Mouse (Mus musculus) midbrain, embryonic 15.5 days (tissue): ENCODE data around the gene Zswim3. TPM values are rescaled to one million over a fixed set of nuclear protein-coding genes. Genes with fewer than 3 reads are reported as not detected.

Experiments used
- ATAC-seq: fragments of 200-750 bp; cut with Nextera tagmentation; replicated peaks from 2 replicates; pipeline ENCODE4 v1.8.0; 2017; ENCODE audit warnings: moderate TSS enrichment
- H3K27ac ChIP-seq: fragments of 300-500 bp; sonication (generic); 2 replicates; pipeline ENCODE4 v1.5.1; 2015; ENCODE audit warnings: mild to moderate bottlenecking, inconsistent platforms
- H3K27me3 ChIP-seq: fragments of 300-500 bp; sonication (generic); replicated peaks from 2 replicates; pipeline ENCODE4 v1.6.1; 2015; ENCODE audit warnings: inconsistent platforms
- H3K36me3 ChIP-seq: fragments of 300-500 bp; sonication (generic); replicated peaks from 2 replicates; pipeline ENCODE4 v1.6.1; 2015; ENCODE audit warnings: inconsistent platforms
- H3K4me1 ChIP-seq: fragments of 300-500 bp; sonication (generic); 2 replicates; pipeline ENCODE4 v1.6.1; 2015; ENCODE audit warnings: inconsistent platforms
- H3K4me2 ChIP-seq: fragments of 300-500 bp; sonication (generic); 2 replicates; pipeline ENCODE4 v1.6.1; 2015; ENCODE audit warnings: inconsistent platforms, mild to moderate bottlenecking, moderate library complexity
- H3K4me3 ChIP-seq: fragments of 300-500 bp; sonication (generic); 2 replicates; pipeline ENCODE4 v1.5.1; 2015; ENCODE audit warnings: mild to moderate bottlenecking, inconsistent platforms
- H3K9ac ChIP-seq: fragments of 300-500 bp; sonication (generic); 2 replicates; pipeline ENCODE4 v1.6.1; 2015; ENCODE audit warnings: mild to moderate bottlenecking, inconsistent platforms
- H3K9me3 ChIP-seq: fragments of 300-500 bp; sonication (generic); 2 replicates; pipeline ENCODE4 v1.6.1; 2016; ENCODE audit warnings: inconsistent platforms
- WGBS: fragments of 180-500 bp; shearing (Covaris S2); methylation state at CpG from one replicate; pipeline ENCODE4 v1.1.7; 2015; ENCODE audit warnings: mixed read lengths; 5-methylcytosine and 5-hydroxymethylcytosine counted together
- polyA plus RNA-seq: library from polyadenylated mRNA; unstranded; fragments of >200 nt; fragmentation: Nextera tagmentation; extraction: Ambion mirVana; gene quantifications from 2 replicates; pipeline ENCODE4 v1.2.1, GENCODE M21; 2015

Gene Zswim3
- polyA plus RNA-seq, 1 experiment from 2014 or later = 17.8 TPM

DNA sequence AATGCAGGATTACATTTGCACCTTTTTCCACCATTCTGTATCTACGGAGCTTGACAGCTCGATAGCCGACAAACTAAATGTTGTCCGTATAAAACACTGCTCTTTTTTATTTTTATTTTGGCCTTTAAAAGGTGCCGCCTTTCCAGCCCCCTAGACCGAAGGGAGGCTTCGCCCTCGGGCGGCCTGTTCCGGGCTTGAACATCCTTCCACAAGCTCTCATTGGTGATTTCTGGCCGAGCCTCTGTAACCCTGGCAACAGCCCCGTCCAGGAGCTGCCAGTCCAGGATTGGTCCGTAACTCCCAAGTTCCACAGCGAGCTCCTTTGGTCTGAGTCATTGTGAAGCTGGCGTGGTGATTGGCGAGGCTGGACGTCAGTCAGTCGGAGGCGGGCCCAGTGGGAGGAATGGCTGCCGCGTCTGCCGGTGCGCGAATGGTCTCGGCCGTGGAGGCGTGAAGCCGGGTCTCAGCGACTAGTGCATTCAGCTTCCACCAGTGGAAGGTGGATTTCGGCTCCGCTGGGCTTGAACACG, 17.8 kb downstream of the Zswim3 start, which contains the start of gene Zswim1:
TSS of gene Zswim1 (plus strand) at position 51 of the 530 bp plus-strand sequence.
- no peaks in the 10 kb centered on the region for H3K27me3 ChIP-seq
- H3K27ac ChIP-seq = peak within 1 kb of the TSS; percentile 96
- H3K4me3 ChIP-seq = peak within 1 kb of the TSS; percentile 80
- H3K9ac ChIP-seq = peak within 1 kb of the TSS; percentile 81
- H3K9me3 ChIP-seq = no peaks in the 10 kb centered on the region
- H3K4me2 ChIP-seq = peak within 1 kb of the TSS; percentile 57
- H3K4me1 ChIP-seq = peaks cover 29% of the 10 kb centered on the region
- WGBS = under 1% methylated on average over 32 of the region's 32 CpGs
- peak; percentile 99 for ATAC-seq
- peaks cover 41% of the 10 kb centered on the region for H3K36me3 ChIP-seq

DNA sequence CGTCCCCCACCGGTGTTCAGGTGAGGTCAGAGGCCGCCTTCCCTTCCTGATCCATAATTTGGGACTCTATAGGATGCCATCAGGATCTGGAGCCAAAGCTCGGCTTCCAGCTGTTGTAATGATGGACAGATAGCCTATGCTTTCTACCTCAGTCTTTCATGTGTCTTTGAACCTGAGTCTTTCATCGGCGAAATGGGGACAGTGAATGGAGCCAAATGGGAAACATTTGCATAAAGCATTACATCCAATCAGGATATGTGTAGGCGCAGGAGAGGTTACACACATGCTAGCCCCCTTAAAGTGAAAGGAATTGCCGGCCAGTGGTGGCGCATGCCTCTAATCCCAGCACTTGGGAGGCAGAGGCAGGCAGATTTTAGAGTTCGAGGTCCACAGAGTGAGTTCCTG, 18.3 kb downstream of the Zswim3 start:
- no peaks in the 10 kb centered on the region for H3K27me3 ChIP-seq
- peaks cover 29% of the 10 kb centered on the region for H3K4me1 ChIP-seq
- H3K27ac ChIP-seq = peak overlapping the region; percentile 96
- ATAC-seq = peak; percentile 81
- H3K9me3 ChIP-seq = no peaks in the 10 kb centered on the region
- peak overlapping the region; percentile 81 for H3K9ac ChIP-seq
- 1% methylated on average over 10 of the region's 10 CpGs for WGBS
- H3K36me3 ChIP-seq = peaks cover 41% of the 10 kb centered on the region
- peak overlapping the region; percentile 80 for H3K4me3 ChIP-seq
- H3K4me2 ChIP-seq = peak overlapping the region; percentile 57

DNA sequence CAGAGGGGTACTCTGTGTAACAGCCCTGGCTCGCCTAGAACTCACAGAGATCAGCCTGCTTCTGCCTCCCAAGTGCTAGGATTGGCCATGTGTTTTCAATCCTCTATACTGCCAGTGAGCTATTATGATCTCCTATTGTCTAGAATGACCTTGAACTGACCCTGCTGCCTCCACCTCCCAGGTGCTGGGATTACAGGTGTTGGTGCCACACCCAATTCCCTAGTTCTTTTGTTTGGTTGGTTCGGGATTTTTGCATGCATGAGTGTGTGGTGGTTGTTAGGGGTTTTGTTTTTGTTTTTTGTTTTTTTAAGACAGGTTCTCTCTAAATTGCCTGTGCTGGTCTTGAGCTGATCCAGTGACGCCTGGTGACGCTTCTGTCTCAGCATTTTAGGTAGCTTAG, 19.1 kb downstream of the Zswim3 start:
- no peak overlapping the region for H3K27ac ChIP-seq
- H3K9me3 ChIP-seq = no peaks in the 10 kb centered on the region
- H3K36me3 ChIP-seq = peaks cover 41% of the 10 kb centered on the region
- H3K4me1 ChIP-seq = peaks cover 29% of the 10 kb centered on the region
- ATAC-seq = no peak
- H3K27me3 ChIP-seq = no peaks in the 10 kb centered on the region
- H3K4me2 ChIP-seq = peak overlapping the region; percentile 57
- H3K4me3 ChIP-seq = peak overlapping the region; percentile 80; the same call in 1 of the 2 replicates
- H3K9ac ChIP-seq = no peak overlapping the region
- 94% methylated on average over 4 of the region's 4 CpGs for WGBS

DNA sequence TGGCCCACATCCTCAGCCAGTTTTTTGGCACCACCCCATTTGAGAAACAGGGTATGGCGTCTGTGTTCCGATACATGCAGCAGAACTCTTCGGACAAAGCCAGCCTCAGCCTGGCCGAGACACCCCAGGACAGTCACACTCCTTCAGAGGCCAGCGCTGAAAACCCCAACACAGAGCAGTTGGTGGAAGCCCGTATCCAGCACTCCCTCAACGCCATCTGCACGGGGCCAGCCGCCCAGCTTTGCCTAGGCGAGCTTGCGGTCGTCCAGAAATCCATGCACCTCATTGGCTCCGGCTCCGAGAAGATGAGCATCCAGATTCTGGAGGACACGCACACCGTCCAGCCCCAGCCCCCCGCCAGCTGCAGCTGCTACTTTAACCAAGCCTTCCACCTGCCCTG, 20.6 kb downstream of the Zswim3 start:
- H3K4me2 ChIP-seq = no peak overlapping the region
- no peaks in the 10 kb centered on the region for H3K27me3 ChIP-seq
- no peak for ATAC-seq
- H3K9ac ChIP-seq = no peak overlapping the region
- H3K36me3 ChIP-seq = peaks cover 36% of the 10 kb centered on the region
- H3K4me3 ChIP-seq = no peak overlapping the region
- H3K4me1 ChIP-seq = peaks cover 29% of the 10 kb centered on the region
- WGBS = 94% methylated on average over 17 of the region's 17 CpGs
- no peaks in the 10 kb centered on the region for H3K9me3 ChIP-seq
- no peak overlapping the region for H3K27ac ChIP-seq

DNA sequence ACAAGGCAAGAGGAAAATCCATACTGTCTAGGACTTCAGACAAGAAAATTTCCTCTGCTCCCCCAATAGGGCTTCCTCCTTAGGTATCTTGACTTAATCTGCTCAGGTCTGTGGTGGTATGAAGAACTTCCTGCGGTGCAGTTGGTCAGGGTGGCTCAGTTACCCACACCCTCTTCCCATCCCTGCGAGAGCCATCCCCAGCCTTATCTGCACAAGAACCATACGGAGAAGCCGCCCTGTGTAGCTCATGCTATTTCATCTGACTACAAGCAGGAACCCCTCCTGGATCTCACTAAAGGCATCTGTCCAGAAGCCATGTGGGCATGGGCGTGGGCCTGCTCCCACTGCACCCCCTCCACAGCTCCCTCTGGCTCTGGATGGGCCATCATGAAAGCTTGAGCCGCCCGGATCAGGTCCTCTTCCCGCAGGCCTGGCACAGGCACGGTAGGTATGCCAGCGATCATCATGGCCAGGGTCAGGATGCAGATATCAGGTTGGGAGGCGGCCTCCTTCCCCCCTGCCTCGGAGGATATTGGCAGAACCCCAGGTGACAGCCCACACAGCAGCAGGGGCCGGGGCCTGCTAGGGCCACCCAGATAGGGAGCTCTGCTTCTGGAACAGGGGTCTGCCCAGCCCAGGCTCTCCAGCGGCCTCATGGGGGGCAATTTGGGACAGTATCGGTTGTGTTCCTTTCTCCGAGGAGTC, 22.4 kb downstream of the Zswim3 start:
- WGBS = 92% methylated on average over 16 of the region's 16 CpGs
- Histone ChIP-seq H3K27ac (no peak overlapping the region), H3K4me1 (peaks cover 25% of the 10 kb centered on the region), H3K36me3 (peaks cover 27% of the 10 kb centered on the region), H3K9me3 (no peaks in the 10 kb centered on the region), H3K4me2 (no peak overlapping the region), H3K9ac (no peak overlapping the region), H3K27me3 (no peaks in the 10 kb centered on the region), H3K4me3 (no peak overlapping the region)
- ATAC-seq = no peak

DNA sequence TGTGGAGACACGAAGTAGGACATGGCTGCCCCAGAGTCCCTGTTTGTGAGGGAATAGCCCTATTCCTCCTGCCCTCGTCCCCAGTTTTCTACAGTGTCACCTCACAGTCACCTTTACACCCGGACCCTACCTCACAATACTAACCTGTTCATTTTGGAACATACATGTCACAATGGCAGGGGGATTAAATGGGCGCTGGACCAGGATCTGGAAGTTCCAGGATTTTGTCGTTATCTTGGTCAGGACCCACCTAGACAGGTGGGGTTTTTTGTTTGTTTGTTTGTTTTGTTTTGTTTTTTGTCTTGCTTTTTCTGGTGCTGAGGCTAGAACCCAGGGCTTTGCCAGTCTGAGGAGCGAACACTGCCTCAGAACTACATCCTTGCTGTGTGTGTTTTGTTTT, 23.5 kb downstream of the Zswim3 start, which contains the start of gene Spata25:
TSS of gene Spata25 (minus strand) at position 101 of the 400 bp plus-strand sequence.
- Histone ChIP-seq H3K36me3 (peaks cover 27% of the 10 kb centered on the region), H3K27me3 (no peaks in the 10 kb centered on the region), H3K9me3 (no peaks in the 10 kb centered on the region), H3K4me3 (no peak within 1 kb of the TSS), H3K4me1 (peaks cover 28% of the 10 kb centered on the region), H3K4me2 (no peak within 1 kb of the TSS), H3K27ac (no peak within 1 kb of the TSS), H3K9ac (no peak within 1 kb of the TSS)
- no peak for ATAC-seq
- WGBS = 90% methylated on average over 6 of the region's 6 CpGs

DNA sequence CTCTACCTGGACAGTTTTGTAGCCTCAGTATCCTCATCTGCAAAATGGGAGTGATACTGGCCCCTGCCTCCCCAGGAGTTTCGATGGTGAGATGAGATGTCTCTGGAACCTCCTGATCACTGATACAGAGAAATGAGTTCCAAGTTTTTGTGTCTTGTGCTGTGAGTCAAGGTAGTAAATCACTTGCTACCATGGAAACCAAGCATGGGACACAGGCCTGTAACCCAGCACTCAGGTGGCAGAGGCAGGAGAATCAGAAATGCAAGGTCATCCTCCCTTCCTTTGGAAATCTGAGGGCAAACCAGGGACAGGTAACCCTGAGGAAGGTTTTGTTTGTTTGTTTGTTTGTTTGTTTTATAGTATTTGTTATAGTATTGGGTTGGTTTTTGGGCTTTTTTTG, 24.2 kb downstream of the Zswim3 start:
- WGBS = 92% methylated on average over 1 of the region's 1 CpGs
- Histone ChIP-seq H3K4me1 (peaks cover 25% of the 10 kb centered on the region), H3K27ac (no peak overlapping the region), H3K4me3 (no peak overlapping the region), H3K9me3 (no peaks in the 10 kb centered on the region), H3K36me3 (peaks cover 27% of the 10 kb centered on the region), H3K27me3 (no peaks in the 10 kb centered on the region), H3K9ac (no peak overlapping the region), H3K4me2 (no peak overlapping the region)
- ATAC-seq = no peak

DNA sequence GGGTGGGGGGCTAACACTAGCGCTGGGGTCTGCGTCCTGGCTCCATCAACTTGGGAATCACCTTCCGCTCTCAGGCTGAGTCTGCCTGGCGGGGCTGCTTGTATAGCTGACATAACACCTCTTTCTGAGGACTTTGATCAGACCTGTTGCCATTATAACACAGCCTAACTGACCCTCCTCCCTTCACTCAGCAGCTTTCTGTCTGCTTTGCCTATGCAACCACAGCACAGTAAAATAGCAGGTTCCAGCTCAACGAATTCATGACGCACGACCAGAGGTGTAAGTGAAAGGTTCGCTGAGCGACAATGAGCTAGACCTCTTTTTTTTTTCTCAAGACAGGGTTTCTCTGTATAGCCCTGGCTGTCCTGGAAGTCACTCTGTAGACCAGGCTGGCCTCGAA, 26.1 kb downstream of the Zswim3 start:
- Histone ChIP-seq H3K27me3 (no peaks in the 10 kb centered on the region), H3K9me3 (no peaks in the 10 kb centered on the region), H3K9ac (no peak overlapping the region), H3K4me2 (no peak overlapping the region), H3K4me3 (no peak overlapping the region), H3K4me1 (peaks cover 33% of the 10 kb centered on the region), H3K36me3 (peaks cover 13% of the 10 kb centered on the region), H3K27ac (no peak overlapping the region)
- no peak for ATAC-seq
- 89% methylated on average over 10 of the region's 10 CpGs for WGBS

DNA sequence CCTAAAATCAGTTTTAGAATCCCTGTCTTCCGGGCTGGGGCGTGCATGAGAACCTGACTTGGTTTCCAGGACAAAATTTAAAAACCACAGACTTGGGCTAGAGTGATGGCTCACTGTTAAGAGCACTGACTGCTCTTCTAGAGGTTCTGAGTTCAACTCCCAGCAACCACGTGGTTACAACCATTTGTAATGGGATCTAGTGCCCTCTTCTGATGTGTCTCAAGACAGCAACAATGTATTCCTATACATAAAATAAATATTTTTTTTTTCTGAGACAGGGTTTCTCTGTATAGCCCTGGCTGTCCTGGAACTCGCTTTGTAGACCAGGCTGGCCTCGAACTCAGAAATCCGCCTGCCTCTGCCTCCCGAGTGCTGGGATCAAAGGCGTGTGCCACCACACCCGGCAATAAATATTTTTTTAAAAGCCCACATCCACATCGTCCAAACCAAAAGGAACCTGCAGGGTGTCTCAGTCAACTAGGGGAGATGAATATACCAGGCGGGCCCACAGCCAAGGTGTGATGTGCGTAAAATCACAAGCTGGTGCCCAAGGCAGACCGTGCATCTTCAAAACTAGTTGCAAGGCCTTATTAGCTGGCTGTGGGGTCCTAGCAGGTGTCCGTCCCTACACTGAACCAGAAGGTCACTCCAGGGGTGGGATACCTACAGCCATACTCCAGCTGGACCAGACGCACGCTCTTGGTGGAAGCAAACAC, 27.3 kb downstream of the Zswim3 start:
- Histone ChIP-seq H3K9me3 (no peaks in the 10 kb centered on the region), H3K27ac (peak overlapping the region; percentile 82), H3K4me3 (peak overlapping the region; percentile 64), H3K4me1 (peaks cover 26% of the 10 kb centered on the region), H3K9ac (peak overlapping the region; percentile 75), H3K27me3 (no peaks in the 10 kb centered on the region), H3K36me3 (0 out of 2 replicates have a peak, but pooled peaks cover 4% of the 10 kb centered on the region), H3K4me2 (peak overlapping the region; percentile 100)
- whole genome bisulfite sequencing = 63% methylated on average over 16 of the region's 16 CpGs
- ATAC-seq = no peak

DNA sequence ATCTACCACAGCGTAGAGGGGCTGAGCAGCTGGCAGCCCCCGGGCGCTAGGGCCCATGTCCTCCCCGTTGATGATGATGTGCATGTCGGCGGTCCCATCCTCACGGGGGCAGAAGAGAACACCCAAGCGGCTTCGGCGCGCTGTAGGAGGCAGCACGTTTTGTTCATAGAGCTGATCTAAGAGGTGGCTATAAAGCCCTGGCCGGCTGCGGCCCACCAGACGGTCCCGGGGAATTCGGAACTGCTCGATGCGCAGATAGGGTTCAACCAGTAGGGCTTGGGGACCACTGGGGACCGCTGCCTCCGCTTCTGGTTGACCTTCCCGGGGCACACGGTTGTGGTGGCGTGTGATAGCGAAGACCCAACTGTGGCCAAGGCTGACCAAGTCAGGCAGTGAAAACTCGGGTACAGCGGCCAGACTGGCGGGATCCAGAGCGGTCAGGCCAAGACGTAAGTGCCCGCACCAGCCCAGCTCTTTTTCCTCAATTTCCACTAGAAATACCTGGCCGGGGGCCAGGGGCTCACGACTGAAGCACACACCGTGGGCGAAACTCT, 27.9 kb downstream of the Zswim3 start, which contains the start of gene Ctsa:
TSS of gene Ctsa (plus strand) at position 126 of the 554 bp plus-strand sequence.
- peak within 1 kb of the TSS; percentile 75 for H3K9ac ChIP-seq
- WGBS = 1% methylated on average over 35 of the region's 35 CpGs
- H3K9me3 ChIP-seq = no peaks in the 10 kb centered on the region
- H3K4me3 ChIP-seq = peak within 1 kb of the TSS; percentile 64
- H3K27me3 ChIP-seq = no peaks in the 10 kb centered on the region
- ATAC-seq = peak; percentile 76
- no peaks in the 10 kb centered on the region for H3K36me3 ChIP-seq
- H3K4me1 ChIP-seq = peaks cover 26% of the 10 kb centered on the region
- peak within 1 kb of the TSS; percentile 82 for H3K27ac ChIP-seq
- H3K4me2 ChIP-seq = peak within 1 kb of the TSS; percentile 100

DNA sequence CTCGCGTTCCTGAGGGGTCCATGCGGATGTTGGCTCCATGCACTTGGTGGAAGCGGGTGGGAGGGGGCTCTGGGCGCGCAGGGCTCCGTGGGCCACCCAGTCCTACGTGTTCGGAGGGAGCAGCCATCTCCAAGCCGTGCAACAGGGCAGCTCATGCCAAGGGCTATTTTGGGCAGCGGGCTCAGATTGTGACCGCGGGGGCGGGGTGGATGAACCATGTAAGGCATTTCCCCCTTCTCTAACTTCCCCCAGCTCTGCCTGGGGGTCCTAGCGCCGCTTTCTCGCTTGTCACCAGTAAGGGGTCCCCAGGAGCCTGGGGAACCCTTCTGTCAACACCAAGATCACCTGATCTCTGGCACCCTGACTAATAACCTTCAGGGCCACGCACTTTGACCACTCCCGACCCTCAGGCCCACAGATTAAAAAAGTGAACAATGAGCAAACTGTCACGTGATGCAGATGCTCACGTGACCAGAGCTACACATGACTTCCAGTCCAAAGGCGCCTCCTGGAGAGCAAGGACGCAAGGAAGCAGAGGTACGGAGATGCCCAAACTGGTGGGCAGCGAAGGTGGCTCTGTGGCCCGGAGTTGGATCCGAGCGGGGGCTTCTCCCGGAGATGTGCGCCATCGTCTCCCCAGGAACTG, 28.5 kb downstream of the Zswim3 start, which contains the start of gene Neurl2:
TSS of gene Neurl2 (minus strand) at position 143 of the 646 bp plus-strand sequence.
- under 1% methylated on average over 31 of the region's 31 CpGs for WGBS
- H3K27me3 ChIP-seq = no peaks in the 10 kb centered on the region
- peak within 1 kb of the TSS; percentile 100 for H3K4me2 ChIP-seq
- peak within 1 kb of the TSS; percentile 64 for H3K4me3 ChIP-seq
- H3K36me3 ChIP-seq = 0 out of 2 replicates have a peak, but pooled peaks cover 4% of the 10 kb centered on the region
- ATAC-seq = peak; percentile 87
- peak within 1 kb of the TSS; percentile 75 for H3K9ac ChIP-seq
- peak within 1 kb of the TSS; percentile 82 for H3K27ac ChIP-seq
- no peaks in the 10 kb centered on the region for H3K9me3 ChIP-seq
- peaks cover 26% of the 10 kb centered on the region for H3K4me1 ChIP-seq
